Mouse (Mus musculus): ENCODE results near the gene Fmnl1. TPM values are rescaled to one million over a fixed set of nuclear protein-coding genes. Genes with fewer than 3 reads are reported as not detected.

Fmnl1 gene
- polyA plus RNA-seq, 1 experiment from 2014 or later, result 3.0 TPM

GRCm38 (mm10) chr11:103195656-103196055 is 24.7 kb downstream of the Fmnl1 start:
- H3K9me3 ChIP-seq, result no peaks in the 10 kb centered on the region
- H3K36me3 ChIP-seq, result 0 out of 2 replicates have a peak, but pooled peaks cover 5% of the 10 kb centered on the region

GRCm38 (mm10) chr11:103197340-103197739 is 26.4 kb downstream of the Fmnl1 start:
- no peak for ATAC-seq (ENCODE audit: low read depth)
- H3K27ac ChIP-seq (replicated peaks), result no peak overlapping the region
- H3K9ac ChIP-seq, result no peak overlapping the region
- no peaks in the 10 kb centered on the region for H3K9me3 ChIP-seq
- 0 out of 2 replicates have a peak, but pooled peaks cover 5% of the 10 kb centered on the region for H3K36me3 ChIP-seq
- H3K4me2 ChIP-seq, result no peak overlapping the region
- peaks cover 95% of the 10 kb centered on the region for H3K27me3 ChIP-seq
- peaks cover 40% of the 10 kb centered on the region for H3K4me1 ChIP-seq (replicated peaks)
- no peak overlapping the region for H3K4me3 ChIP-seq
- 86% methylated on average over 4 of the region's 4 CpGs for WGBS

More at GRCm38 (mm10) chr11:103195656-103196055, 24.7 kb downstream of the Fmnl1 start:
- Histone ChIP-seq H3K4me3 (no peak overlapping the region), H3K9ac (no peak overlapping the region), H3K4me2 (no peak overlapping the region), H3K27ac (replicated peaks) (no peak overlapping the region), H3K4me1 (replicated peaks) (peaks cover 33% of the 10 kb centered on the region), H3K27me3 (peaks cover 100% of the 10 kb centered on the region)
- WGBS, result 76% methylated on average over 5 of the region's 5 CpGs
- no peak for ATAC-seq (ENCODE audit: low read depth)

GRCm38 (mm10) chr11:103198339-103198738 is 27.4 kb downstream of the Fmnl1 start:
- Histone ChIP-seq H3K4me2 (peak overlapping the region; percentile 78), H3K9me3 (no peaks in the 10 kb centered on the region), H3K4me3 (peak overlapping the region; percentile 47; the same call in 1 of the 2 replicates), H3K27me3 (peaks cover 88% of the 10 kb centered on the region), H3K36me3 (0 out of 2 replicates have a peak, but pooled peaks cover 5% of the 10 kb centered on the region), H3K4me1 (replicated peaks) (peaks cover 30% of the 10 kb centered on the region), H3K9ac (0 out of 2 replicates have a peak overlapping the region, but pooled peaks have one; percentile 34), H3K27ac (replicated peaks) (no peak overlapping the region)
- 2% methylated on average over 16 of the region's 16 CpGs for WGBS
- no peak for ATAC-seq (ENCODE audit: low read depth)

GRCm38 (mm10) chr11:103198911-103199803 is 28.2 kb downstream of the Fmnl1 start:
- Histone ChIP-seq H3K4me2 (peak overlapping the region; percentile 78), H3K4me1 (replicated peaks) (peaks cover 29% of the 10 kb centered on the region), H3K27me3 (peaks cover 80% of the 10 kb centered on the region), H3K4me3 (peak overlapping the region; percentile 47), H3K9ac (peak overlapping the region; percentile 70), H3K9me3 (no peaks in the 10 kb centered on the region), H3K27ac (replicated peaks) (no peak overlapping the region), H3K36me3 (0 out of 2 replicates have a peak, but pooled peaks cover 5% of the 10 kb centered on the region)
- peak; percentile 76 for ATAC-seq (ENCODE audit: low read depth)
- 2% methylated on average over 57 of the region's 59 CpGs for WGBS

GRCm38 (mm10) chr11:103201664-103202063 is 30.8 kb downstream of the Fmnl1 start:
- H3K9me3 ChIP-seq, result no peaks in the 10 kb centered on the region
- H3K9ac ChIP-seq, result no peak overlapping the region
- peaks cover 55% of the 10 kb centered on the region for H3K27me3 ChIP-seq
- H3K4me2 ChIP-seq, result no peak overlapping the region
- WGBS, result 29% methylated on average over 6 of the region's 6 CpGs
- 0 out of 2 replicates have a peak, but pooled peaks cover 5% of the 10 kb centered on the region for H3K36me3 ChIP-seq
- H3K4me1 ChIP-seq (replicated peaks), result peaks cover 29% of the 10 kb centered on the region
- no peak overlapping the region for H3K27ac ChIP-seq (replicated peaks)
- no peak overlapping the region for H3K4me3 ChIP-seq
- 0 out of 2 replicates have a peak, but pooled peaks have one; percentile 24 for ATAC-seq (ENCODE audit: low read depth)

GRCm38 (mm10) chr11:103202376-103202775 is 31.5 kb downstream of the Fmnl1 start:
- ATAC-seq (ENCODE audit: low read depth), result no peak

GRCm38 (mm10) chr11:103206203-103206602 is 35.3 kb downstream of the Fmnl1 start:
- peaks cover 9% of the 10 kb centered on the region for H3K4me1 ChIP-seq (replicated peaks)
- H3K27me3 ChIP-seq, result peaks cover 10% of the 10 kb centered on the region
- no peak for ATAC-seq (ENCODE audit: low read depth)
- no peaks in the 10 kb centered on the region for H3K36me3 ChIP-seq
- H3K27ac ChIP-seq (replicated peaks), result no peak overlapping the region
- H3K9ac ChIP-seq, result no peak overlapping the region
- WGBS, result 86% methylated on average over 6 of the region's 6 CpGs
- H3K4me2 ChIP-seq, result no peak overlapping the region
- H3K9me3 ChIP-seq, result no peaks in the 10 kb centered on the region
- no peak overlapping the region for H3K4me3 ChIP-seq

More at GRCm38 (mm10) chr11:103202376-103202775, 31.5 kb downstream of the Fmnl1 start:
- Histone ChIP-seq H3K27me3 (peaks cover 48% of the 10 kb centered on the region), H3K4me2 (no peak overlapping the region), H3K4me1 (replicated peaks) (peaks cover 29% of the 10 kb centered on the region), H3K27ac (replicated peaks) (no peak overlapping the region), H3K9me3 (no peaks in the 10 kb centered on the region), H3K4me3 (no peak overlapping the region), H3K36me3 (0 out of 2 replicates have a peak, but pooled peaks cover 2% of the 10 kb centered on the region), H3K9ac (no peak overlapping the region)

- H3K9me3 ChIP-seq, result no peaks in the 10 kb centered on the region
- H3K9ac ChIP-seq, result no peak within 1 kb of the TSS
- no peaks in the 10 kb centered on the region for H3K27me3 ChIP-seq
- H3K4me2 ChIP-seq, result no peak within 1 kb of the TSS
- no peak for ATAC-seq (ENCODE audit: low read depth)
- H3K4me1 ChIP-seq (replicated peaks), result no peaks in the 10 kb centered on the region
- H3K36me3 ChIP-seq, result no peaks in the 10 kb centered on the region
- H3K27ac ChIP-seq (replicated peaks), result no peak within 1 kb of the TSS
- H3K4me3 ChIP-seq, result no peak within 1 kb of the TSS
- WGBS, result 87% methylated on average over 3 of the region's 3 CpGs
Observed at GRCm38 (mm10) chr11:103208458-103208857, 37.6 kb downstream of the Fmnl1 start, which contains the start of gene 1700023F06Rik. Gene 1700023F06Rik (minus strand): TSS chr11:103208558.

- H3K27me3 ChIP-seq, result no peaks in the 10 kb centered on the region
- H3K9ac ChIP-seq, result no peak overlapping the region
- no peaks in the 10 kb centered on the region for H3K9me3 ChIP-seq
- H3K4me3 ChIP-seq, result no peak overlapping the region
- no peaks in the 10 kb centered on the region for H3K36me3 ChIP-seq
- WGBS, result 78% methylated on average over 8 of the region's 8 CpGs
- no peak for ATAC-seq (ENCODE audit: low read depth)
- H3K27ac ChIP-seq (replicated peaks), result no peak overlapping the region
- no peaks in the 10 kb centered on the region for H3K4me1 ChIP-seq (replicated peaks)
- no peak overlapping the region for H3K4me2 ChIP-seq
Observed at GRCm38 (mm10) chr11:103210291-103210690, 39.4 kb downstream of the Fmnl1 start.

- 85% methylated on average over 5 of the region's 5 CpGs for WGBS
- no peak for ATAC-seq (ENCODE audit: low read depth)
- H3K9ac ChIP-seq, result no peak overlapping the region
Observed at GRCm38 (mm10) chr11:103213712-103214111, 42.8 kb downstream of the Fmnl1 start.

GRCm38 (mm10) chr11:103215355-103215754 is 44.4 kb downstream of the Fmnl1 start:
- Histone ChIP-seq H3K4me3 (no peak overlapping the region), H3K27ac (replicated peaks) (no peak overlapping the region), H3K4me2 (no peak overlapping the region), H3K9me3 (no peaks in the 10 kb centered on the region), H3K9ac (no peak overlapping the region), H3K4me1 (replicated peaks) (peaks cover 7% of the 10 kb centered on the region), H3K27me3 (peaks cover 14% of the 10 kb centered on the region; the same call in 1 of the 2 replicates), H3K36me3 (peaks cover 11% of the 10 kb centered on the region; the same call in 1 of the 2 replicates)
- no peak for ATAC-seq (ENCODE audit: low read depth)
- 87% methylated on average over 1 of the region's 1 CpGs for WGBS

More at GRCm38 (mm10) chr11:103213712-103214111, 42.8 kb downstream of the Fmnl1 start:
- H3K27ac ChIP-seq (replicated peaks), result no peak overlapping the region
- no peaks in the 10 kb centered on the region for H3K9me3 ChIP-seq
- peaks cover 7% of the 10 kb centered on the region for H3K4me1 ChIP-seq (replicated peaks)
- no peak overlapping the region for H3K4me3 ChIP-seq
- H3K4me2 ChIP-seq, result no peak overlapping the region
- H3K27me3 ChIP-seq, result peaks cover 7% of the 10 kb centered on the region; the same call in 1 of the 2 replicates
- H3K36me3 ChIP-seq, result no peaks in the 10 kb centered on the region
